Mouse (Mus musculus) layer of hippocampus, postnatal 25 days (tissue): ENCODE measurements at regions not wholly inside any gene's neighbourhood (a gene's known extent, or its start where the extent isn't known, plus 50 kb on each side); places are given as distances from the start of the nearest gene placed in this dataset.

ENCODE experiments used
- DNase-seq, 2 experiments: peaks; one replicate each; pipeline ENCODE4 v3.0.0; 2022; ENCODE audit warnings: mixed read lengths in 2 of 2, low spot score in 1 of 2; ENCODE audit errors: extremely low spot score in 1 of 2

GRCm38 (mm10) chr2:131801212-131801611 is 58.3 kb downstream of the Erv3 start:
- DNase-seq = no peak

GRCm38 (mm10) chr2:131800126-131800894 is 59.2 kb downstream of the Erv3 start:
- no peak for DNase-seq

- DNase-seq = no peak
Measured at GRCm38 (mm10) chr2:131799486-131799885, 60.1 kb downstream of the Erv3 start.

GRCm38 (mm10) chr2:131797001-131797693 is 62.4 kb downstream of the Erv3 start:
- no peak for DNase-seq

- no peak for DNase-seq
Measured at GRCm38 (mm10) chr2:131775381-131775780, 84.2 kb downstream of the Erv3 start.

- no peak for DNase-seq
Measured at GRCm38 (mm10) chr2:131773691-131774090, 85.9 kb downstream of the Erv3 start.

GRCm38 (mm10) chr2:131772163-131772562 is 87.4 kb downstream of the Erv3 start:
- DNase-seq = no peak

- peak; percentile 36 to 60 for DNase-seq
Measured at GRCm38 (mm10) chr2:131770852-131771251, 88.7 kb downstream of the Erv3 start.

- no peak for DNase-seq
Measured at GRCm38 (mm10) chr2:131769656-131770210, 89.8 kb downstream of the Erv3 start.

- DNase-seq = no peak
Measured at GRCm38 (mm10) chr2:131766500-131766899, 93.0 kb downstream of the Erv3 start.

- DNase-seq = no peak
Measured at GRCm38 (mm10) chr2:131761507-131761906, 98.0 kb downstream of the Erv3 start.

GRCm38 (mm10) chr2:131757183-131757903 is 102.2 kb downstream of the Erv3 start:
- no peak for DNase-seq

GRCm38 (mm10) chr2:131755107-131755506 is 104.4 kb downstream of the Erv3 start:
- no peak for DNase-seq

GRCm38 (mm10) chr2:131753436-131753835 is 106.1 kb downstream of the Erv3 start:
- DNase-seq = no peak

- no peak for DNase-seq
Measured at GRCm38 (mm10) chr2:131750679-131751078, 108.9 kb downstream of the Erv3 start.

- DNase-seq = no peak
Measured at GRCm38 (mm10) chr2:131750206-131750605, 109.3 kb downstream of the Erv3 start.

- DNase-seq = no peak
Measured at GRCm38 (mm10) chr2:131749746-131750145, 109.8 kb downstream of the Erv3 start.

- peak; percentile 25 to 33 for DNase-seq
Measured at GRCm38 (mm10) chr2:131748791-131749190, 110.8 kb downstream of the Erv3 start.

- no peak for DNase-seq
Measured at GRCm38 (mm10) chr2:131747707-131748106, 111.8 kb downstream of the Erv3 start.

GRCm38 (mm10) chr2:131745381-131745895 is 114.1 kb downstream of the Erv3 start:
- DNase-seq = no peak

- no peak for DNase-seq
Measured at GRCm38 (mm10) chr2:131744957-131745356, 114.6 kb downstream of the Erv3 start.
